Mouse (Mus musculus): Measurements from ENCODE around the gene Sez6. TPM values are rescaled to one million over a fixed set of nuclear protein-coding genes. Genes with fewer than 3 reads are reported as not detected.

The Sez6 gene
- polyA plus RNA-seq, 1 experiment from 2014 or later: 140 TPM

- H3K4me3 ChIP-seq (ENCODE audit: low read depth, low read length): no peak overlapping the region
- H3K4me1 ChIP-seq (ENCODE audit: control insufficient read depth, insufficient read depth, low read length): peaks cover 15% of the 10 kb centered on the region
- no peak overlapping the region for H3K4me2 ChIP-seq (ENCODE audit: low read length)
- H3K9ac ChIP-seq (ENCODE audit: low read length): no peak overlapping the region
- H3K27ac ChIP-seq (ENCODE audit: low read depth, low read length): no peak overlapping the region
- H3K27me3 ChIP-seq (replicated peaks; ENCODE audit: control insufficient read depth, insufficient read depth, low read length): no peaks in the 10 kb centered on the region
- DNase-seq (ENCODE audit: low spot score): no peak
- 81% methylated on average over 6 of the region's 6 CpGs for WGBS
- no peak for ATAC-seq
- H3K9me3 ChIP-seq (replicated peaks; ENCODE audit: control insufficient read depth, low read length): no peaks in the 10 kb centered on the region
- H3K36me3 ChIP-seq (ENCODE audit: control insufficient read depth, insufficient read depth, low read length): no peaks in the 10 kb centered on the region
These were observed 17.1 kb upstream of the Sez6 start for GRCm38 (mm10) chr11:77913505-77913904.

- Histone ChIP-seq H3K4me3 (ENCODE audit: low read depth, low read length) (no peak overlapping the region), H3K36me3 (ENCODE audit: control insufficient read depth, insufficient read depth, low read length) (no peaks in the 10 kb centered on the region), H3K4me1 (ENCODE audit: control insufficient read depth, insufficient read depth, low read length) (peaks cover 9% of the 10 kb centered on the region; the same call in 1 of the 2 replicates), H3K27me3 (replicated peaks; ENCODE audit: control insufficient read depth, insufficient read depth, low read length) (no peaks in the 10 kb centered on the region), H3K27ac (ENCODE audit: low read depth, low read length) (no peak overlapping the region), H3K9me3 (replicated peaks; ENCODE audit: control insufficient read depth, low read length) (no peaks in the 10 kb centered on the region), H3K4me2 (ENCODE audit: low read length) (peak overlapping the region; percentile 20; the same call in 1 of the 2 replicates), H3K9ac (ENCODE audit: low read length) (0 out of 2 replicates have a peak overlapping the region, but pooled peaks have one; percentile 1)
- WGBS: 4% methylated on average over 32 of the region's 32 CpGs
- ATAC-seq (peak; percentile 50; the same call in 1 of the 2 replicates), DNase-seq (ENCODE audit: low spot score) (peak; percentile 35)
These were observed 15.9 kb upstream of the Sez6 start for GRCm38 (mm10) chr11:77914598-77915260.

- H3K27ac ChIP-seq (ENCODE audit: low read depth, low read length): no peak overlapping the region
- H3K4me3 ChIP-seq (ENCODE audit: low read depth, low read length): no peak overlapping the region
- no peaks in the 10 kb centered on the region for H3K36me3 ChIP-seq (ENCODE audit: control insufficient read depth, insufficient read depth, low read length)
- no peaks in the 10 kb centered on the region for H3K9me3 ChIP-seq (replicated peaks; ENCODE audit: control insufficient read depth, low read length)
- H3K9ac ChIP-seq (ENCODE audit: low read length): no peak overlapping the region
- DNase-seq (ENCODE audit: low spot score): no peak
- no peaks in the 10 kb centered on the region for H3K27me3 ChIP-seq (replicated peaks; ENCODE audit: control insufficient read depth, insufficient read depth, low read length)
- WGBS: 88% methylated on average over 4 of the region's 4 CpGs
- H3K4me1 ChIP-seq (ENCODE audit: control insufficient read depth, insufficient read depth, low read length): peaks cover 6% of the 10 kb centered on the region; the same call in 1 of the 2 replicates
- H3K4me2 ChIP-seq (ENCODE audit: low read length): no peak overlapping the region
- ATAC-seq: no peak
These were observed 13.9 kb upstream of the Sez6 start for GRCm38 (mm10) chr11:77916741-77917140.

DNA sequence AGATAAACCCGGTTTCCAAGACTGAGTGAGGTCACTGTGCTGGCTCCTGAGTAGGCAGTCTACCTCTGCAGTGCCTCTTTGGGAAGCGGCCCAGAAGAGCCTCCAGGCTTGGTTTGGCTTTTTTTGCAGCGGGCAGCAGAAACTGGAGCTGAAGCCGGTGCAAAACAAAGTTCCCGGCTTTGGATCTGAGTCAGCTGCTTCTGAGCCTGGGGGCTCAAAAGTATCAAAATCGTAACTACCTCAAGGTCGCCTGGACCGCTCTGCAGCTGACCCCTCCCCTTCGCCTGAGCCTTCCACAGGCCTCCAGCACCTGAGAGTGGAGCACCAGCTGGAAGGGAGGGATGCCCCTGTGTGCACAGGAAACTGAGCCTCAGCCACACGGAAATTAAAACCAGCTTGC, 13.4 kb upstream of the Sez6 start:
- H3K4me3 ChIP-seq (ENCODE audit: low read depth, low read length): no peak overlapping the region
- peaks cover 6% of the 10 kb centered on the region; the same call in 1 of the 2 replicates for H3K4me1 ChIP-seq (ENCODE audit: control insufficient read depth, insufficient read depth, low read length)
- H3K4me2 ChIP-seq (ENCODE audit: low read length): no peak overlapping the region
- H3K36me3 ChIP-seq (ENCODE audit: control insufficient read depth, insufficient read depth, low read length): no peaks in the 10 kb centered on the region
- H3K27ac ChIP-seq (ENCODE audit: low read depth, low read length): no peak overlapping the region
- ATAC-seq: no peak
- no peaks in the 10 kb centered on the region for H3K9me3 ChIP-seq (replicated peaks; ENCODE audit: control insufficient read depth, low read length)
- WGBS: 59% methylated on average over 10 of the region's 10 CpGs
- no peaks in the 10 kb centered on the region for H3K27me3 ChIP-seq (replicated peaks; ENCODE audit: control insufficient read depth, insufficient read depth, low read length)
- DNase-seq (ENCODE audit: low spot score): no peak
- no peak overlapping the region for H3K9ac ChIP-seq (ENCODE audit: low read length)

DNA sequence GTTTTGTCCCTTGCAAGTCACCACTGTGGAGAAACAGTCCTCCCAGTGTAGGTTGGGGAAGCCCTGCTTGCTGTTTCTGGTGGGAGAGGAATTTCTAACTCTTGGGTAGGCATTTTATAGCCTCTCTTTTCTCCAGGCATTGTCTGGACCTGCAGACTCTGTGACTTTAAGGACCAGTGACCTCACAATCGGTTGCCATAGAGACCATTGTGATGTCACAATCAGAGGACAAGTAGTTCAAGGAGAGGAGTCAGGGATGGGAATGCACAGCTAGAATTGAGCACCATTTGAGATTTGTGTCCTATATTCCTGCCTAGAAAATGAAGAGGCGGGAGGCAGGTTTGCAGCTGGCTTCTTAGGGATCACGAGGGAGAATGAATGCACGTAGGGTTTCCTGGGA, 7.3 kb upstream of the Sez6 start:
- Histone ChIP-seq H3K4me2 (ENCODE audit: low read length) (no peak overlapping the region), H3K36me3 (ENCODE audit: control insufficient read depth, insufficient read depth, low read length) (no peaks in the 10 kb centered on the region), H3K27ac (ENCODE audit: low read depth, low read length) (no peak overlapping the region), H3K9ac (ENCODE audit: low read length) (no peak overlapping the region), H3K27me3 (replicated peaks; ENCODE audit: control insufficient read depth, insufficient read depth, low read length) (no peaks in the 10 kb centered on the region), H3K9me3 (replicated peaks; ENCODE audit: control insufficient read depth, low read length) (no peaks in the 10 kb centered on the region), H3K4me3 (ENCODE audit: low read depth, low read length) (no peak overlapping the region), H3K4me1 (ENCODE audit: control insufficient read depth, insufficient read depth, low read length) (peaks cover 33% of the 10 kb centered on the region)
- ATAC-seq: no peak
- WGBS: 74% methylated on average over 4 of the region's 4 CpGs
- DNase-seq (ENCODE audit: low spot score): no peak

GRCm38 (mm10) chr11:77925836-77926657, 4.6 kb upstream of the Sez6 start:
- Histone ChIP-seq H3K4me1 (ENCODE audit: control insufficient read depth, insufficient read depth, low read length) (peaks cover 42% of the 10 kb centered on the region), H3K9ac (ENCODE audit: low read length) (no peak overlapping the region), H3K27ac (ENCODE audit: low read depth, low read length) (peak overlapping the region; percentile 86), H3K27me3 (replicated peaks; ENCODE audit: control insufficient read depth, insufficient read depth, low read length) (no peaks in the 10 kb centered on the region), H3K4me3 (ENCODE audit: low read depth, low read length) (no peak overlapping the region), H3K4me2 (ENCODE audit: low read length) (peak overlapping the region; percentile 6; the same call in 1 of the 2 replicates), H3K9me3 (replicated peaks; ENCODE audit: control insufficient read depth, low read length) (no peaks in the 10 kb centered on the region), H3K36me3 (ENCODE audit: control insufficient read depth, insufficient read depth, low read length) (no peaks in the 10 kb centered on the region)
- DNase-seq (ENCODE audit: low spot score) (peak; percentile 84), ATAC-seq (peak; percentile 81)
- 10% methylated on average over 9 of the region's 9 CpGs for WGBS

DNA sequence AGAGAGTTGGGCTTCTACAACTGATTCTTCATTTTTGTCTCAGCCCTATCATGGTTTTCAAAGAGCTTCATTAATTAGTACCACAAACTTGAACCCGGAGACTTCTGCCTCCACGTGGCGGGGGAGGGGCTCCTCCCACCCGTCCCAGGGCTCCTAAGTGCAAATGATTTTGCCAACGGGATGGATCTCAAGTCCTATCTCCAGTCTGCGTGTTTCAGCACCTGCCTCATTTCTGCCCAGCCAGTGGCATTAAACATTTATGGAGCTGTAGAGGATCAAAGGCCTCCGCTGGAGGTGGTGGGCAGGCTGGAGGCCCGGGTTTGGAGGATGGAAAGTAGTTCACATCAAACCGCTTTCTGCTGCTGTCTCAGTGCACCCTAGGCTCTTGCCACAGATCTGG, 3.9 kb upstream of the Sez6 start:
- H3K27me3 ChIP-seq (replicated peaks; ENCODE audit: control insufficient read depth, insufficient read depth, low read length): no peaks in the 10 kb centered on the region
- DNase-seq (ENCODE audit: low spot score) (peak; percentile 29), ATAC-seq (no peak)
- H3K4me3 ChIP-seq (ENCODE audit: low read depth, low read length): no peak overlapping the region
- H3K4me2 ChIP-seq (ENCODE audit: low read length): peak overlapping the region; percentile 6; the same call in 1 of the 2 replicates
- peak overlapping the region; percentile 86 for H3K27ac ChIP-seq (ENCODE audit: low read depth, low read length)
- H3K9me3 ChIP-seq (replicated peaks; ENCODE audit: control insufficient read depth, low read length): no peaks in the 10 kb centered on the region
- 13% methylated on average over 9 of the region's 9 CpGs for WGBS
- H3K36me3 ChIP-seq (ENCODE audit: control insufficient read depth, insufficient read depth, low read length): no peaks in the 10 kb centered on the region
- no peak overlapping the region for H3K9ac ChIP-seq (ENCODE audit: low read length)
- H3K4me1 ChIP-seq (ENCODE audit: control insufficient read depth, insufficient read depth, low read length): peaks cover 42% of the 10 kb centered on the region

DNA sequence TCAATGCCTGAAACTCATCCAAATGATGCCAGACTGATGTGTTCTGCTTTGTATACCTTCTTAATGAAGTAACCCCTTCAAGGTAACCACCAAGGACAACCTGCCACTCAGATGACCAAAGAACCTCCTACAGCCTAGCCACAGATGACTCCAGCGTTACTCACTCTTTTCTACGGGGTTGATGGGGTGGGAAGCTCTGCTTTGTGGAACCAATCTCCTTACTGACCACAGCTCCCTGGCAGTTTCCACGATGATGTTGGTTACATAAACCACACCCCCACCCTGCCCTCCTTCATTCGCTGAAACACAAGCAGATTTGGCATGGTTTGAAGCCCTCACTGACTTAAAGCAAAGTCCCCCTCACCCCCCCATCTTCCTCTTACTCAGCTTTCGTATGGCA, 2.8 kb upstream of the Sez6 start:
- WGBS: 80% methylated on average over 5 of the region's 5 CpGs
- H3K27me3 ChIP-seq (replicated peaks; ENCODE audit: control insufficient read depth, insufficient read depth, low read length): 0 out of 2 replicates have a peak, but pooled peaks cover 6% of the 10 kb centered on the region
- H3K4me3 ChIP-seq (ENCODE audit: low read depth, low read length): no peak overlapping the region
- no peaks in the 10 kb centered on the region for H3K36me3 ChIP-seq (ENCODE audit: control insufficient read depth, insufficient read depth, low read length)
- no peaks in the 10 kb centered on the region for H3K9me3 ChIP-seq (replicated peaks; ENCODE audit: control insufficient read depth, low read length)
- no peak for ATAC-seq
- peaks cover 47% of the 10 kb centered on the region for H3K4me1 ChIP-seq (ENCODE audit: control insufficient read depth, insufficient read depth, low read length)
- no peak for DNase-seq (ENCODE audit: low spot score)
- H3K27ac ChIP-seq (ENCODE audit: low read depth, low read length): no peak overlapping the region
- H3K4me2 ChIP-seq (ENCODE audit: low read length): no peak overlapping the region
- no peak overlapping the region for H3K9ac ChIP-seq (ENCODE audit: low read length)

All from forebrain, embryonic 14.5 days (tissue).